Mouse (Mus musculus) mouse embryonic stem cell (cell line): ENCODE measurements at regions not wholly inside any gene's neighbourhood (a gene's known extent, or its start where the extent isn't known, plus 50 kb on each side); places are given as distances from the start of the nearest gene placed in this dataset.

Source experiments
- in situ Hi-C, 2 experiments: fragments of 300-500 bp; cut with MboI; formaldehyde crosslinking; loops; 1 replicate in 1 of 2; 3 replicates in 1 of 2; pipeline ENCODE4 v1.14.3; 2019 to 2020; ENCODE audit warnings: low sequenced_read_pairs in 2 of 2, low pct_unique_long_range_greater_than_20kb in 1 of 2, mixed read lengths in 1 of 2; ENCODE audit not compliant: unreplicated experiment in 1 of 2

GRCm38 (mm10) chr3:117520461-117520860 lies 54.2 kb upstream of the Plppr5 start:
- in situ Hi-C loops: no loop called here

GRCm38 (mm10) chr3:117508090-117508489 lies 66.5 kb upstream of the Plppr5 start:
- in situ Hi-C loops: no loop called here

- in situ Hi-C loops: no loop called here
Measured at GRCm38 (mm10) chr3:117506151-117506723, 68.4 kb upstream of the Plppr5 start.

GRCm38 (mm10) chr3:117501107-117501506 lies 73.5 kb upstream of the Plppr5 start:
- in situ Hi-C loops: no loop called here

- in situ Hi-C loops: no loop called here
Measured at GRCm38 (mm10) chr3:117498138-117498897, 76.3 kb upstream of the Plppr5 start.

- in situ Hi-C loops: no loop called here
Measured at GRCm38 (mm10) chr3:117494118-117494517, 80.5 kb upstream of the Plppr5 start.

GRCm38 (mm10) chr3:117487281-117488027 lies 87.2 kb upstream of the Plppr5 start:
- in situ Hi-C loops: no loop called here

GRCm38 (mm10) chr3:117486351-117486750 lies 88.3 kb upstream of the Plppr5 start:
- in situ Hi-C loops: no loop called here

GRCm38 (mm10) chr3:117480131-117480530 lies 94.5 kb upstream of the Plppr5 start:
- in situ Hi-C loops: no loop called here

- in situ Hi-C loops: no loop called here
Measured at GRCm38 (mm10) chr3:117459507-117459906, 98.8 kb upstream of the Plppr4 start.

- in situ Hi-C loops: no loop called here
Measured at GRCm38 (mm10) chr3:117450559-117450958, 89.9 kb upstream of the Plppr4 start.

- in situ Hi-C loops: loop anchor here (25.0 kb wide), 2 partner anchors 305 to 530 kb away; no protein-coding TSS in a partner anchor
Measured at GRCm38 (mm10) chr3:117441887-117442286, 81.2 kb upstream of the Plppr4 start.

- in situ Hi-C loops: loop anchor here (25.0 kb wide), 2 partner anchors 303 to 528 kb away; no protein-coding TSS in a partner anchor
Measured at GRCm38 (mm10) chr3:117440294-117440693, 79.6 kb upstream of the Plppr4 start.

GRCm38 (mm10) chr3:117438473-117439114 lies 77.9 kb upstream of the Plppr4 start:
- in situ Hi-C loops: loop anchor here (10.0 to 25.0 kb wide), 3 partner anchors 301 to 526 kb away; no protein-coding TSS in a partner anchor

- in situ Hi-C loops: no loop called here
Measured at GRCm38 (mm10) chr3:117424526-117424925, 63.9 kb upstream of the Plppr4 start.

- in situ Hi-C loops: no loop called here
Measured at GRCm38 (mm10) chr3:117412896-117413747, 52.4 kb upstream of the Plppr4 start.
